Mouse (Mus musculus): ENCODE measurements around the gene Jagn1.
A peak's percentile ranks its signal among the peaks of the same experiment; 100 is the strongest.

The Jagn1 gene

GRCm38 (mm10) chr6:113442442-113443090 is at the start of gene Jagn1:
Gene Jagn1, plus strand, starts transcription at chr6:113442569.
- peak; percentile 83 to 88 for DNase-seq (ENCODE audit: low spot score in 2 of 2)

- no peak for DNase-seq (ENCODE audit: low spot score in 2 of 2)
Observed at GRCm38 (mm10) chr6:113393951-113394350, 48.4 kb upstream of the Jagn1 start.

GRCm38 (mm10) chr6:113394811-113395210 is 47.6 kb upstream of the Jagn1 start:
- DNase-seq (ENCODE audit: low spot score in 2 of 2) = no peak

DNA sequence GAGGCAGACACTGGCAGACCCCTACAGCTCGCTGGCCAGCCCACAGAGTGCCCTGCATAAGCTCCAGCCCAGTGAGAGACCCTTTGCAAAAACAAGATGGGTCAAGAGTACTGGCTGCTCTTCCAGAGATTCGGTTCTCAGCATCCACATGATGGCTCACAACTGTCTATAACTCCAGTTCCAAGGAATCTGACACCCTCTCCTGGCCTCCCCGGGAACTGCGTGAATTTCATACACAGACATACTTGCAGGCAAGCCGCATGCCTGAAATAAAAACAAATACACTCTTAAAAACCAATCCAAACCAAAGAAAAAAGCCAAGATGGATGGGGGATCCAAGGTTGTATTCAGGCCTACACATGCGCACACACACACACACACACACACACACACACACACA is 46.9 kb upstream of the Jagn1 start:
- DNase-seq (ENCODE audit: low spot score in 2 of 2) = no peak

DNA sequence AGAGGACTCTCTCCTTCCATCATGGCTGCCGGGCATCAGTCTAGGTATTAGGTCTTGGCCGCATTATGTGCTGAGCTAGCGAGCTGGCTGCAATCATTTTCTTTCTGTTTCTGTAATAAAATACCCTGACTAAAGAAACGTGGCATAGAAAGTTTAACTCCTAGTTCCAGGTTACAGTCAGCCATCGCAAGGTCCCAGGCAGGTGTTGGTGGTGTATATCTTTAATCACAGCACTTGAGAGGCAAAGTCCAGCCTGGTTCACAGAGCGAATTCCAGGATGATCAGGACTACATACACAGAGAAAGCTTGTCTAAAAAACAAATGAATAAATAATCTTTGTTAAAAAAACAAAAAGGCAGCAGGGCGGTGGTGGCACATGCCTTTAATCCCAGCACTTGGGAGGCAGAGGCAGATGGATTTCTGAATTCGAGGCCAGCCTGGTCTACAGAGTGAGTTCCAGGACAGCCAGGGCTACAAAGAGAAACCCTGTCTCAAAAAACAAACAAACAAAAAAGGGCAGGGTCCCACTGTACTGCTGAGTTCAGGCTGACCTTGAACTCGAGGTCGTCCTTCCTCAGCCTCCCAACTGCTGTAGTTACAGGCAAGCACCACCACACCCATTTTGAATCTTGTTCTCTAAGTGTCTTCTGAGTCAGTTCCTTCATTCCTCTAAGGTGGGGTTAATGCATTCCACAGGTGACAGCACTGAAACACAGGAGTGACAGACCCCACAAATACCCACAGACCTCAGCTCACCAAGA is 45.9 kb upstream of the Jagn1 start:
- no peak for DNase-seq (ENCODE audit: low spot score in 2 of 2)

DNA sequence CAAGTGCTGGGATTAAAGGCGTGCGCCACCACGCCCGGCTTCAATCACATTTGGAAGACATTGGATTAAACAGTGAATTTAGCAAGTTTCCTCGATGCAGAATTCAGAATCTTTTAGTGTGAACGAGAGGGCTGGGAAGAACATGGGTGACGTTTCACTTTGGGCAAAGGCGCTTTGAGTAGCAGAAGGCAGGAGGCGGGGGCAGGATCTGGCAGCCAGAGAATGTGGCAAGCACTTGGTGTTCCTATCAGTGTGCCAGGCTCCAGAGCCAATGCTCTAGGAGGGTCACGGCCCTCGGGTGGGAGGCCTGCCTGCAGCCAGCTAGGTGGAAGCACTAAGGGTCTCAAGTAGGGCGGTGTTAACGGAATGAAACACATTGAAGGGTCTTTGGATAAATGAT is 40.3 kb upstream of the Jagn1 start:
- DNase-seq (ENCODE audit: low spot score in 2 of 2) = no peak

DNA sequence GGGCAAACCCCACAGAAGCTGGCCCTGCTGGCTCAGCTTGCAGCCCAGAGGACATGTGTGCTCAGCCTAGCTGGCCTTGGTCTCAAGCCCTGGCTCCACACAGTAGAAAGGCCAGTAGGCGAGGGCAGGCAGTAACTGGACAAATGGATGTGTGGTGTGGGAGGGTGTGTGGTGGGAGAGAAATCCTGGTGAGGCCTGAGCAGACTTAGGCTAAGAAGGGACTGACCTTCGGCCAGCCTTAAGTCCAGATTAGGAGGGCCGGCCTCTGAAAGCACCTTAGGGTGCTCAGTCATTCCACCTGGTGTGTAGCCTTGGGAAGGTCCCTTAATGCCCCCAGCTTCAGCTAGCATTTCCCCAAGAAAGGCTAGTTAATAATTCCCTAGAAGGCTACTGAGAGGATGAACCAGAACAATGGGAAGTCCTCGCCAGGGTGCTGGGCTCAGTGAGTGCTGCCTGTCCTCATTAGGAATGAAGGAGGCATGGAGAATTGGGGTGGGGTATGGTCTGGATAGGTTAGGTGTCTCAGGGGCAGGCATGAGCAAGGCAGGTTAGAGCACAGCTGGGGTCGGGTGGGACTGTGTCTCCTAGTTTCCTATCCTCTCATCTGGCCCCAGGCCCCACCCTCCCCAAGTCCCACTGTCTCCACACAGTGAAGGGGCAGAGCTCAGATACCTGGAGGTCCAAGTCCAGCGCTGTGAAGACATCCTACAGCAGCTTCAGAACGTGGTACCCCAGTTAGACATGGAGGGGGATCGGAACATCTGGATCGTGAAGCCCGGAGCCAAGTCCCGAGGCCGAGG is 37.5 kb upstream of the Jagn1 start:
- DNase-seq (ENCODE audit: low spot score in 2 of 2) = no peak

- DNase-seq (ENCODE audit: low spot score in 2 of 2) = no peak
Observed at GRCm38 (mm10) chr6:113405483-113405882, 36.9 kb upstream of the Jagn1 start.

- DNase-seq (ENCODE audit: low spot score in 2 of 2) = no peak
Observed at GRCm38 (mm10) chr6:113406683-113407082, 35.7 kb upstream of the Jagn1 start.

DNA sequence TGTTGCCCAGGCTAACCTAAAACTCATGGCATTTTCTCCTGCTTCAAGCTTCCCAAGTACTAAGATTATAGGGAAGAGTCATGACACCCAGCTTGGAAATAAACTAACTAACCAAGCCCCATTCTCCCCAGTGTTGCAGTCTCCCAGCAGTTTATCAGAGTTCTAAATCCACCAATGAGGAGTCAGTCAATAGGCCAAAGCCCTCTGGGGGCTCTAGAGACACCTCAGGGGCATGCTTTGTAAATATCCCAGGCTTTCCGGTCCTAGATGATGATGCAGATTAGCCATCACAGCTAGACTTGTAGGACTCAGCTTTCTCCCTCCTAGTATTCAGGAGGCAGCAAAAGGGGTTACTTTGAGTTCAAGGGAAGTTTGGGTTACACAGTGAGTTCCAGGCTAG is 32.4 kb upstream of the Jagn1 start:
- no peak for DNase-seq (ENCODE audit: low spot score in 2 of 2)

DNA sequence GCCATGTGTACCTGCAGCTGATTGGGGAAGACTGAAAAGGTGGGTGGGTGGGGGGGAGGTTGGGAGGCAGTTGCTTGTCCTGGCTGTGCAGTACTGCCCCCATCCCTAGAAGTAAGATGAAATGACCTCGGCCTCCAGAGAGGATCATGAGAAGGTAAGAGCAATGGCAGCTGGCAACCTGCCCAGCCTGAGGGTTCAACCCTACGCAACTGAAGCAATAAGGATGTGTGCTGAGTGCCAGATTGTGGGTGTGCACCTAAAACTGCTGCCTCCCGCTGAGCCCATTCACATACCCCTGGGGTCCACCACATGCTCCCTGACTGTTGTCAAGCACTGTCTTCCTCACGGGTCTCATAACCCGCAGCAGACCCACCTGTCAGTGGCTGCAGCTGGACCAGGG is 26.0 kb upstream of the Jagn1 start:
- no peak for DNase-seq (ENCODE audit: low spot score in 2 of 2)

DNA sequence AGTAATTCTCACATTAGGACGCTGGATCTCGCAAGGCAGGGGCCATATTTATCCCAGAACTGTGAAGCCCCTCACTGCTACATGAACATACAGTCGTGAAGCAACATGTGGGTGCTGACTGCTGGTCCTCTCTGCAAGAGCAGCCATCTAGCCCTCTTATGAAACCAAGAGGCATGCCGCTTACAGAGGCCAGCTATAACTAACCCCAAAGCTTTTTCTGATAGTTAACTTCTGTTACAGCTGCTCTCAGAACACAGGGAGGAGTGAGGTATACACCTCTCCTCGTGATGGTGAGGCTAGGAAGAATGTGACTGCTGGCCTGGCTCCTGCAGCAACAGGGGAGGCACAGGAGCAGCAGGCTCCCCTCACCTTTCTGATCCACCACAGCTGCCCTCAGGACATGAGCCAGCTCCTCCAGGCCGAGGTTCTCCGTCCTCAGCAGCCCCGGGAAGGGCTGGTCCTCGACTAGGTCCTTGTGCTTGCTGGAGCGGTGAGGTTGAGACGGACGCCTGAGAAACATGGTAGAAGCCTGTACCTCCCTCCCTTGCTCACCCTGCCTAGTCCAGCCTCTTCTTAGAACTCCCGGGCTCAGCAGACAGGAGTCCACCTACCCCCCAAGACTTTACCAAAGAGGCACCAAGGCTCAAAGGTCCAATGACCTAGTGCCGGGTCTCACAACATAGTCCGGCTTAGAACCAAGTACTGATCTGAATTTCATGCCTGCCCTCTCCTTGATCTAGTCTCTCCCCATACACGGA is 23.7 kb upstream of the Jagn1 start:
- no peak for DNase-seq (ENCODE audit: low spot score in 2 of 2)

DNA sequence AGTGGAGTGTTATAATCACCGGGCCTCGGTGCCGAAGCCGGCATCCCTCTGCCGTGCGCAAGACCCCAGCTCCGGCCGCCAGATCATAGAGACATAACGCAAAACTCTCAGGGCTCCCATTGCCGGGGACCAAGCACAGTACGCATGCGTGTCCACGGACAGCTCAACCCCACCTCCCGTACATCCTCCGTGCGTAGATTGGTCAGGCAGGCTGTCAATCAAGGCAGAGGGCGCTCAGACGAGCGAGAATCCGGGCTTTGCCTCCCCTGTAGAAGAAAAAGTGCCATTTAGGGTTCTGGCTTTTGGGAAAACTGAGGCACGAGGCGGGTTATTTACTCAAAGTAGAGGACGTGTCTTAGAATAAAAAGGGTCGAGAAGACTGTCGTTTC is 23.2 kb upstream of the Jagn1 start, which contains the start of gene Rpusd3:
TSS of gene Rpusd3 (minus strand) at position 142 of the 389 bp plus-strand sequence.
- peak; percentile 95 to 100 for DNase-seq (ENCODE audit: low spot score in 2 of 2)

DNA sequence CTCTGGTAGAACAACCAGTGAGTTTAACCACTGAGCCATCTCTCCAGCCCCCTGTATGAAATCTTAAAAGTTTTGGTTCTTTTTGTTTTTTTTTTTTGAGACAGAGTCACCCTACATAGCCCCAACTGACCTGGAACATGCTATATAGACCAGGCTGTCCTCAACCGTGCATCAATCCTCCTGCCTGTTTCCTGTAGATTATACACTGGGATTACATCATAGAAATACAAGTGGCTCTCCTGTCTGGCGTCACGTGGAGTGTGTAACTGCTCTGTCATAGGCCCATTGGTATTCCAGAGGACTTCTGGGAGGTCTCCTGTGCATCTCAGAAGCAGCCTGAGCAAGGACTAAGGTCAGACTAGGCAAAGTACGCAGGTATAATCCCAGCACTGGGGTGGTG is 19.4 kb upstream of the Jagn1 start:
- no peak for DNase-seq (ENCODE audit: low spot score in 2 of 2)

- no peak for DNase-seq (ENCODE audit: low spot score in 2 of 2)
Observed at GRCm38 (mm10) chr6:113424187-113424586, 18.2 kb upstream of the Jagn1 start.

DNA sequence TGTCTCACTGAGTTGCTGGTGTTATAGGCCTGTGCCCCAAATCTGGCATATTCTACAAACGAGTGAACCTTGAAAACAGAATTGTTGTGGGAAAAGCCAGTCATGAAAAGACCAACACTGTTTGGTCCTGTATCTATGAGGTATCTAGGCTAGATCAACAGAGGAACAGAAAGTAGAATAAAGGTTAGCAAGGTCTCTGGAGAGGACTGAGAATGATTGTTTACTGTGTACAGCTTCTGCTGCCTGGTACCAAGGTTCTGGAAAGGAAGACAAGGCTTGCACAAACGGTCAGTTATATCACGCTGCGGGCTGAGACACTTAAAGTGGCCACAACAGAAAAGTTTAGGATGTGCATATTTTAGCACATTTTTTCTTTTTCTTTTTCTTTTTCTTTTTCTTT is 15.7 kb upstream of the Jagn1 start:
- DNase-seq (ENCODE audit: low spot score in 2 of 2) = no peak

DNA sequence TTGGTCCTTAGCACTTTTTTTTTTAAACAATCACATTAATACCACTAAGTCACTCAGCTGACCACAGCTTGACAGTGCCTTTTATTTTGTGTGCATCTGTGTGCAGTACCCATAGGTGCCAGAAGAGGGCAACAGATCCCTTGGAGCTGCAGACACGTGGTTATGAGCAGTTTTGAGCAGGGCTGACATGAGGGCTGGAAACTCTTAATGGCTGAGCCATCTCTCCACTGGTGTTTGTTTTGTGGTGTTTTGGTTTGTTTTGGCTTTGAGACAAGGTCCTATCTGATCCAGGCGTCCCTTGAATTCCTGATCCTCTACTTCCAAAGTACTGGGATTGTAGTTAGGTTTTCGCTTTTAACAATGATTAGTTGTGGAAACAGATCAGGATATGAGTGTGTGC is 15.0 kb upstream of the Jagn1 start:
- DNase-seq (ENCODE audit: low spot score in 2 of 2) = no peak

DNA sequence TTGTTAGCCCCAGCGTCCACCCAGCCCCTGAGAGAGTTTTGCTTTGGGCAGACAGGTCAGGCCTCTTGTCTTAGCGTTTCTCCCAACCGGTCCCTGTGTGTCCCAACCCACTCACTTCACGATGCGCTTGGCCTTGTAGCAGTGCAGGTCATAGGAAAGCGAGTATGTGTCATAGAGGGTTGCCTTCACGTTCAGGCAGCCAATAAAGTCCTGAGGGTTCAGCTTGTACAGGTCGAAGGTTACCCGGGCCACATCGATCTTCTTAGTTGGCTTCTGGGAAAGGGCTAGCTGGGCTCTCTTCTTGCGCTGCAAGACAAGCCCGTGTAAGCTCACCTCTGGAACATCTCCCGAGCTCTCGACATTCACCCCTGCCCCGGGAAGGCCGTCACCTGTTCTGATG is 14.4 kb upstream of the Jagn1 start:
- no peak for DNase-seq (ENCODE audit: low spot score in 2 of 2)

DNA sequence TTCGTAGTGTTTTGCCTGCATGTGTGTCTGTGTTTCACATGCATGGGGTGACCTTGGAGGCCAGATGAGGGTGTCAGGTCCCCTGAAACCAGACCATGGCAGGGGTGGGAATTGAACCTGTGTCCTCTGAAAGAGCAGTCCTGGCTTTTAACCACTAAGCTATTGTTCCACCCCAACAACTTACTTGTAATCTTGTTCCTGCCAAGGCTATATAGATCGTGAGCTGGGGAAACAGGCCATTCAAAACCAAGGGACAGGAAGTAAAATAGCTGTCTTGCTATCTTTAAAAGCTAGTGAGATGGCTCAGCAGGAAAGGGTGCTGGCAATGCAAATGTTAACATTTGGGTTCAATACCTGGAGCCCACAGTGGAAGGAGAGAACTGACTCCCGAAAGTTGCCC is 12.4 kb upstream of the Jagn1 start:
- DNase-seq (ENCODE audit: low spot score in 2 of 2) = no peak

DNA sequence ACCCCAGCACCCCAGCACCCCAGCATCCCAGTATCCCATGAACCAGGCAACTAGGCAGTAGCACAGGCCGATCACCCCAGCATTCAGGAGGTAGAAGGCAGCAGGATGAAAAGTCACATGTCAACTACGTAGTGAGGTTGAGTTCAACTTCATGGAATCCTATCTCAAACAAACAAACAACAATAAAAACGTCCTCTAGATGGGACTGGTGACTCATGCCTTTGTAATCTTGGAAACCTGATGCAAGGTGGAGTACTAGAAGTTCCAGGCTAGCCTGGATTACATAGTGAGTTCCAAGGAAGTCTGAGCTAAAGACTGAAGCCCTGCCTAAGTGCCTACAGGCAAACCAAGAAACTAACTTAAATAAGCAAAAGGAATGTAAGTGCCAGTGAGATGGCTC is 11.5 kb upstream of the Jagn1 start:
- no peak for DNase-seq (ENCODE audit: low spot score in 2 of 2)

GRCm38 (mm10) chr6:113431801-113432200 is 10.6 kb upstream of the Jagn1 start:
- no peak for DNase-seq (ENCODE audit: low spot score in 2 of 2)

GRCm38 (mm10) chr6:113433661-113434060 is 8.7 kb upstream of the Jagn1 start:
- no peak for DNase-seq (ENCODE audit: low spot score in 2 of 2)
